Mouse (Mus musculus) embryonic fibroblast, embryonic 13.5 days (primary cell): ENCODE data around the gene Gm17606.

Experiments used
- CTCF ChIP-seq: IDR thresholded peaks from 2 replicates; pipeline ENCODE4 v1.5.1; 2011; ENCODE audit warnings: mild to moderate bottlenecking, control low read depth, low read length, moderate library complexity, borderline replicate concordance; ENCODE audit not compliant: insufficient read depth
- POLR2A ChIP-seq: IDR thresholded peaks from 2 replicates; pipeline ENCODE4 v1.6.1; 2011; ENCODE audit warnings: low read depth, mild to moderate bottlenecking, control low read depth, low read length, moderate library complexity

GRCm38 (mm10) chr14:54676290-54676689, 35.5 kb downstream of the Gm17606 start:
- TF ChIP-seq CTCF (no peak), POLR2A (no peak)
